Mouse (Mus musculus) ES-E14 (cell line): Measurements from ENCODE around the gene Ap1s1. TPM values are rescaled to one million over a fixed set of nuclear protein-coding genes. Genes with fewer than 3 reads are reported as not detected.

Source experiments
- DNase-seq: peaks from one replicate; pipeline ENCODE4 v3.0.0-alpha.2; 2013; ENCODE audit warnings: low read depth, low spot score
- H3K27ac ChIP-seq: 2 replicates; pipeline ENCODE4 v1.5.1; 2012; ENCODE audit warnings: low read depth, mild to moderate bottlenecking, low read length, moderate library complexity, mixed read lengths; ENCODE audit not compliant: poor library complexity, insufficient read depth, severe bottlenecking
- H3K36me3 ChIP-seq: 2 replicates; pipeline ENCODE4 v1.6.1; 2012; ENCODE audit warnings: mild to moderate bottlenecking, low read length, moderate library complexity, mixed read lengths; ENCODE audit not compliant: control insufficient read depth, poor library complexity, insufficient read depth, severe bottlenecking
- H3K4me1 ChIP-seq, 2 experiments: fragments of 150-350 bp in 1 of 2; sonication (generic) in 1 of 2; 2 replicates each; pipeline ENCODE4 v1.6.1; 2012; ENCODE audit warnings: low read length in 2 of 2, mild to moderate bottlenecking in 1 of 2, mixed read lengths in 1 of 2; ENCODE audit not compliant: control insufficient read depth in 2 of 2, insufficient read depth in 2 of 2, poor library complexity in 1 of 2
- H3K4me3 ChIP-seq, 2 experiments: fragments of 150-350 bp in 1 of 2; sonication (generic) in 1 of 2; 2 replicates each; pipeline ENCODE4 v1.5.1; 2012; ENCODE audit warnings: low read length in 2 of 2, low read depth in 1 of 2, mild to moderate bottlenecking in 1 of 2, mixed read lengths in 1 of 2; ENCODE audit not compliant: insufficient read depth in 1 of 2, poor library complexity in 1 of 2, severe bottlenecking in 1 of 2
- H3K9ac ChIP-seq: 2 replicates; pipeline ENCODE4 v1.6.1; 2012; ENCODE audit warnings: low read depth, mild to moderate bottlenecking, low read length, mixed read lengths; ENCODE audit not compliant: poor library complexity, insufficient read depth, severe bottlenecking
- H3K9me3 ChIP-seq: fragments of 150-350 bp; sonication (generic); 2 replicates; pipeline ENCODE4 v1.6.1; 2012; ENCODE audit warnings: low read depth, mild to moderate bottlenecking, low read length; ENCODE audit not compliant: control insufficient read depth, insufficient read depth
- CHD2 ChIP-seq: IDR thresholded peaks from 2 replicates; pipeline ENCODE4 v1.6.1; 2014; ENCODE audit warnings: mild to moderate bottlenecking, low read depth, low read length, inconsistent platforms
- HCFC1 ChIP-seq: IDR thresholded peaks from 2 replicates; pipeline ENCODE4 v1.6.1; 2012; ENCODE audit warnings: low read length, inconsistent platforms, borderline replicate concordance; ENCODE audit not compliant: insufficient read depth
- MAFK ChIP-seq: IDR thresholded peaks from 2 replicates; pipeline ENCODE4 v1.6.1; 2014; ENCODE audit warnings: mild to moderate bottlenecking, low read depth, low read length, inconsistent platforms; ENCODE audit not compliant: insufficient read depth
- ZC3H11A ChIP-seq: IDR thresholded peaks from 2 replicates; pipeline ENCODE4 v1.6.1; 2012; ENCODE audit warnings: low read depth, mild to moderate bottlenecking, inconsistent platforms, low read length, borderline replicate concordance
- ZNF384 ChIP-seq: IDR thresholded peaks from 2 replicates; pipeline ENCODE4 v1.6.1; 2012; ENCODE audit warnings: low read depth, low read length, inconsistent platforms
- in situ Hi-C, 2 experiments: fragments of 600-800 bp; cut with MboI; formaldehyde crosslinking; loops; one replicate each; pipeline ENCODE4 v1.15.1; 2025; ENCODE audit warnings: low sequenced_read_pairs in 2 of 2, inconsistent platforms in 1 of 2; ENCODE audit not compliant: unreplicated experiment in 2 of 2
- total RNA-seq: library from RNA; depleted of rRNA; stranded (reverse); fragments of 300-350 nt; gene quantifications from 2 replicates; pipeline ENCODE4 v1.2.3, GENCODE M21; 2012

Gene Ap1s1
- total RNA-seq, 1 experiment = 112 TPM

GRCm38 (mm10) chr5:137054299-137054698, 8.4 kb upstream of the Ap1s1 start:
- DNase-seq = no peak
- TF ChIP-seq ZC3H11A (no peak), ZNF384 (no peak), CHD2 (no peak), HCFC1 (no peak), MAFK (no peak)
- H3K27ac ChIP-seq = no peak overlapping the region
- H3K4me3 ChIP-seq = no peak overlapping the region
- H3K9ac ChIP-seq = no peak overlapping the region
- H3K36me3 ChIP-seq = no peaks in the 10 kb centered on the region
- in situ Hi-C loops = no loop called here
- peaks cover 0 to 5% of the 10 kb centered on the region in 2 experiments; a peak in 1 of 4 replicates for H3K4me1 ChIP-seq
- H3K9me3 ChIP-seq = no peaks in the 10 kb centered on the region

- Histone ChIP-seq H3K4me3 (no peak overlapping the region), H3K27ac (no peak overlapping the region), H3K9ac (no peak overlapping the region), H3K4me1 (peaks cover 0 to 11% of the 10 kb centered on the region in 2 experiments; a peak in 2 of 4 replicates), H3K9me3 (no peaks in the 10 kb centered on the region), H3K36me3 (no peaks in the 10 kb centered on the region)
- in situ Hi-C loops = no loop called here
- no peak for TF ChIP-seq CHD2
- no peak for TF ChIP-seq HCFC1
- no peak for TF ChIP-seq MAFK
- TF ChIP-seq ZC3H11A = no peak
- TF ChIP-seq ZNF384 = no peak
- DNase-seq = no peak
Observed at GRCm38 (mm10) chr5:137051914-137052505, 6.1 kb upstream of the Ap1s1 start.

GRCm38 (mm10) chr5:137051125-137051524, 5.2 kb upstream of the Ap1s1 start:
- no peak for DNase-seq
- no peak overlapping the region for H3K4me3 ChIP-seq
- H3K36me3 ChIP-seq = no peaks in the 10 kb centered on the region
- no peak overlapping the region for H3K9ac ChIP-seq
- TF ChIP-seq CHD2 (no peak), HCFC1 (no peak), ZNF384 (no peak), MAFK (no peak), ZC3H11A (no peak)
- in situ Hi-C loops = no loop called here
- no peaks in the 10 kb centered on the region for H3K9me3 ChIP-seq
- no peak overlapping the region for H3K27ac ChIP-seq
- peaks cover 0 to 16% of the 10 kb centered on the region in 2 experiments; a peak in 2 of 4 replicates for H3K4me1 ChIP-seq

GRCm38 (mm10) chr5:137046991-137047390, 1.1 kb upstream of the Ap1s1 start:
- H3K36me3 ChIP-seq = peaks cover 4% of the 10 kb centered on the region; the same call in 1 of the 2 replicates
- DNase-seq = no peak
- H3K4me1 ChIP-seq = peaks cover 0 to 18% of the 10 kb centered on the region in 2 experiments; a peak in 2 of 4 replicates
- in situ Hi-C loops = no loop called here
- no peaks in the 10 kb centered on the region for H3K9me3 ChIP-seq
- TF ChIP-seq CHD2 = no peak
- no peak for TF ChIP-seq MAFK
- TF ChIP-seq ZC3H11A = no peak
- no peak for TF ChIP-seq HCFC1
- no peak for TF ChIP-seq ZNF384
- no peak overlapping the region for H3K9ac ChIP-seq
- peak overlapping the region; percentile 71; the same call in 1 of the 2 replicates for H3K27ac ChIP-seq
- no peak overlapping the region for H3K4me3 ChIP-seq
